Mouse (Mus musculus): ENCODE data around the gene Kcnj15.
A peak's percentile ranks its signal among the peaks of the same experiment; 100 is the strongest.

Gene Kcnj15

DNA sequence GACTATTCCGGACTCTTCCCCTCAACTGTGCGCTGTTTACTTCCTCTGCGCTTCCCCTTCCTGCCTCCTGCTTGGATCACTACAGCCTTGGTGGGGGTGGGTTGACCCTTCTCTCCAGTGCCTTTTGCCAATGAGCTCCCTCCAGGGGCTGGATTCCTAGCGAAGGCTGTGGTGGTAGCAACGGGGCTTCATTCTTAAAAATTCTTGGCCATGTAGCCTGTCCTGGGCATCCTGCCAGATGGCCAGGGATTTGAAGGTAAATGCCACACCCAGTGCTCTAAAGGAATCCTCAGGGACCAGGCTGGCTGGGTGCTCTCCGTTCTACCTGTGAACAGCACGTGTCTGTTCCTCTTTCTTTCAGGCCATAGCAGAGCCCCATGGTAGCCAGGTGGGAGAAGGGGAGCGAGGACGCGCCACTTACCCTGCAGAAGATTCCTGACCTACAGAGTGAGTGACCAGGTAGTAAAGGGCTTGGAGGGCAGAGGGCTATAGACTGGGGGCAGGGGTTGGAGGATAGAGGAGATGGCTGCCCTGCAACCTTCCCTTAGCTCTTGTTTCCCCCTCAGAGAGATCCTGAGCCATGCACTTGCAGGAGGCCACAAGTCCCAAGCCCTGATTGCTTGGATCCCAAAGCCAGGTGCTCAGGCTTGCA lies 34.2 kb downstream of the Kcnj15 start:
- no peak for DNase-seq (ENCODE audit: extremely low read depth, low read depth)

DNA sequence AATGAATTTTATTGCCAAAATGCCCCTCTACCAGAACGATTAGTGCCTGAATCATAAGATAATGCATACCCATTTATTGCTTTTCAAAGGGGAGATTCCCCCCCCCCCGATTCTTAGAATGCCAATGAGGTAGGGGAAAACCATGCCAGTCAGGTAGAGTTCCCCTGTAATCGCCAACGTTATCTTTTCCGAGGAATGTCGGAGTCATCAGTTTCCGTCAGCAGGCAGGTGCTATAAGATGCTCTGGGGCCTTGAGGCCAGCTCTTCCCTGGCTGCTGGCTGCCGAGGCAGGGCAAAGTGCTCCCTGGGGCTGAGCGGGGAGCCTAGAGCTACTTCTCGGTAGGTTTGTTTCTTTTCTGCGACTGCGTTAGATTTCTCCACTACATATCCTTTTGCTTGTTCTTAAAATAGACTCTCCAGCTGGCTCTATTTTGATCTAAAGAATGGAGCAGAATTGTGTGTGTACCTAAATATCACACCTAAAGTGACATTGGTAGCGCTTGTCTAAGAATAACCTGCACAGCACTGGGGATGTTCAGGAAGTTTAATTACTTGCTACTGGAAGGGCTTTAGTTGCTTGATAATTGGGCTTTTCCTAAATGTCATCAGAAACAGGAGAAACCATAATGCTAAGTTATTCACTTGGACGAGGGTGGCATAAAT lies 35.6 kb downstream of the Kcnj15 start:
- no peak for DNase-seq (ENCODE audit: extremely low read depth, low read depth)

DNA sequence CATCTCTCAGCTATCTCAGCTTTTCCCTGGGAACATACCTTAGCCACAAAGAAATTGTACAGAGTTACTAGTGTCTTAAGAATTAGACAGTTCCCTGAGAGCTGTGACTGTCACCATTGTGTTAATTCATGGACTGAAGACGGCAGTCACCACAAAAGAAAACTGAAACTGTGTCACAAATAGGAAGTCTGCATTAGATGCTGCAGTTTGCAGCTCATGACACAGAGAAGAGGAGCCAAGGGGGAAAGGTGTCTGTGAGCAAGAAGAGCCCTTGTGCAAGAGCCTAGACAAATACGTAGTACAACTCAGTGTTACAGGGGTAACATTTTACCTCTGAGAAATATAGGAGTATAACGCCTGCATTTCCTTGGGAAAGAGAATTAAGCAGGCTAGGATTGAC lies 40.3 kb downstream of the Kcnj15 start:
- no peak for DNase-seq (ENCODE audit: extremely low read depth, low read depth)

DNA sequence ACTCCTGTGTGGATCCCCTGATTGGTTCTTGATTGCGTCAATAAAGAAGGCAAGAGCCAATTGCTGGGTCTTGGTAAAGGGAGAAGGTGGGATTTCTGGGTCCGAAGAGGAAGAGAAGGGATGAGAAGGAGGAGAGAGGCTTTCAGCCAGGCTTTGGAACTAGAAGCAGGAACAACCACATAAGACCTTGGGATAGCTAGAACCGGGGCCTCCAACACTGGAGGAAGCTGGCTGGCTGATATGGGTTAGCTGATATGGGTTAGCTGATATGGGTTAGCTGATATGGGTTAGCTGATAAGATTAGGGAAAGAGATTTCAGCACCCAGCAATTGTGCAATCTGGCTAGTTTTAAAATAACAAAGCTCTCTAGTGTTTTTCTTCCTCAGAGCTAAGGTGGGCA lies 44.3 kb downstream of the Kcnj15 start:
- DNase-seq (ENCODE audit: extremely low read depth, low read depth) = no peak

DNA sequence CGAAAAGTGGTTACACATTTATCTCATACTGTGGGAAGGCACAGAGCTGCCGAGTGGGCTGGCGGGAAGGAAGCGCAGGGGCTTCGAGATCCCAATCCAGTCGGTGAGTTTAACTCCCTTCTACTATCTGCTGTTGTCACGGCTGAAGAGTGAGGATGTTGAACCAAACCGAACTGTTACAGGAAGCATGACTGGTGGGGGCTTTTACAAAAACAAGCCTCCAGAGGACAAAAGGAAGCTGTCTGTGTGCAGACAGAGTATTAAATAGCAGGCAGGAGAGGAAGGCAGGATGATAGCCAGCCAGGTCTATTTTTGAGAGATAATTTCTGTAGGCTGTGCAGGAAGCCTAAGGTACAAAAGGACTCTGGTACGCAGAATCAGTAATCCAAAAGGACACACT lies 46.3 kb downstream of the Kcnj15 start:
- no peak for DNase-seq (ENCODE audit: extremely low read depth, low read depth)

DNA sequence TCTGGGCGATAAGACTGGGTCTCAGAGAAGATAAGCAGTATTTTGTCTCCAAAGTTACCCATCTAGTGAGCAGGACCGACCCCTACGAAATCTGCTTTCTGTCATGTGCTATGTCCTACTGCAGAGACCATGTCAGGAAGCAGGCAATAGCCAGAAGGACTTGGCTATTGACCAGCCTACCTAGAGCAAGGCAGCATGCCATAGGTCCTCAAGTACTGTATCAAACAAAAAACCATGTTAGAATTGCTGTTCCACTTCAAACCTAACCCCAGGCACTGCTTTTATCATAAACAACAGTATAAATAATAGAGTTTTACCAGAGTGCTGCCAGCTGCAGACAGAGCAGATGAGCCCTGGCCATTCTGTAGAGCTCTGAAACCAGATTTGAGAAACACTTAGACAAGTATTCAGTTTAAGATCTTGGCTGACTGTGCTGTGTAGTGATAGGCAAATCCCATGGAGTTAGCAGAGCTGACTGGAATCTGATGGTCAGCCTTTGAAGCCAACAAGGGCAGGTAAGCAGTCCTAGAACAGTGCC lies 50.5 kb downstream of the Kcnj15 start:
- no peak for DNase-seq (ENCODE audit: extremely low read depth, low read depth)

DNA sequence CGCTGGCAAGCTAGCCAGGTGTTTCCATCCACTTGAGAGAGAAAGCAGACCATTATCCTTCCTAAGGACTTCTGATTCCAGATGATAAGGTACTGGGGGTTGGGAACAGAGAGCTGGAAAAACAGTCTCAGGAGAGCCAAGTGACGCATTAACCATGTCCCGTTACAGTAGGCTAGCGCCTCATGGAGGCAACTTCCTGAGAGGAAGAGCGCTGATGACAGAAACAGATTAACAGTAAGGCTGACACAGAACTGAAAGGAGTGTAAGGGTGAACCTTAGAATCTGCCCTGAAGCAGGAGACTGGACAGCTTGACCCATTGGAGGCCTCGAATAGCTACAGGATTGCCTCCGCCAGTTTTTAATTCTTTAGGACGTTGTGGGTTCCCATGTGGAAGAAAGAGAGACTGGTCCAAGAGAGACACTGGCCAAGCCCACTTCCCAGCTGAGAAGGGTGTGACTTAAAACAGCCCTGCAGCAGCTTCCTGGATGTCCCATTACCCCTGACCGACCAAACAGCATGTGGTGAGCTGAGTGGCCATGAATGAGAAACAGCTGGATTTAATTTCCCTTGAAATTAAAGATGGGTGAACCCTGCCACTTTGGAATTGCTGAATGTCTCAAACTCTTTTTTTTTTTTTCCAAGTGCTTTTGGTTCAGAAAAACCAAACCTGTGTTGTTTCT lies 64.7 kb downstream of the Kcnj15 start:
- DNase-seq (ENCODE audit: extremely low read depth, low read depth) = no peak

DNA sequence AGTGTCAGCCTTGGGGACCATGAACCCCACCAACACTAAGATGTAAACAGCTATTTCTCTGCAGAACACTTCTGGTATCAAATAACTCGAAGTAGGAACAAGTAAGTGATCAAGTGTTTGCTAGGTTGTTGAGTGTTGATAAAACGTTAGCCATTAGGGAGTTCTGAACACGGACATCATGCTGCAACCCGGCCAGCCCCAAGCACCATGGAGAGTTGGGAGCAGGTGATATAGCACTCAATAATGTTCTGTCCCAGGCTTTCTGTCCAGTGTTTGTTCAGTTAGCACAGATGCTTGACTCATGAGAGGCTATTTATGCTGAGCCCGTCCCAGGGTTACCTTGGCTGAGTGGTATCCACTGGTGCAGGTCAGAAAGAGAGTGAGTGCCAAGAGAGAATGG lies 74.8 kb downstream of the Kcnj15 start:
- DNase-seq (ENCODE audit: extremely low read depth, low read depth) = no peak

DNA sequence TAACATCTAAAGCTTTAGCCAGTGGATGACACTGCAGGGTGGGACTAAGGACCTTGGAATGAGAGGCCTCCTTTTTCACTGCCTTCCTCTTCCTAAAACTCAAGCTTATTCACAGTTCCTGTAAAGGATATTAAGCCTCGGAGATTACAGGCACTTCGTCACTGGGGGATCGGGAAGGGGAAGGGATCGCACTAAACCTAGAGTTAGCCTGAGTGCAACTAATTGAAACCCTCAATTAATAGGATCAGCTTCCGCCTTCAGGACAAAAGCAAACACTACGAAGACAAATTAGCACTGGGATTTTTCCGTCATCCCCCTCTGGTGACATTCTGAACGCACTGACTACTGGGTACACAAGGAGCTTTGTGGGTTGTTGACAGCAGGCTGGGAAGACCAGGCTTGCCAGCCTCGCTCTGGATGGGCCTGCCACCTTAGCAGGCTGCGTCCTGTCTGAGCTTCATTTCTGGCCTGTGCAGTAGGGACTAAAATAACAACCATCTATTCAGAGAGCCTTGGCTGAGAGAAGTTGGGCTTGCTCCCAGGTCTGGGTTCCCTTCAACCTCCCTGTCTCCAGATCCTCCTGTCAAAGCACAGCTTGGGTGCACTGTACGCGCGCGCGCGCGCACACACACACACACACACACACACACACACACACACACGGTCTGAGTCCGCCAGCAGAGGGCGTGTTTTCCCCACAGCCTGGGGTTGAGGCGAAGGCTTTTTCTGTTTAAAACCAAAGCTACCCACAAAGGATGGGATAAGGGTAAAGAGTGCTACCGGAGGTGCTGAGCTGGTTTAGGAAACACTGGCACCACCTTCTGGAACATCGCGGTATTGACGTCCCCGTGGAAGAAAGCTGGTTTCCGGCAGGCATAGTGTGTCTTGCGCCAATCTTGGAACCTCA lies 83.8 kb downstream of the Kcnj15 start:
- peak; percentile 36 for DNase-seq (ENCODE audit: extremely low read depth, low read depth)

DNA sequence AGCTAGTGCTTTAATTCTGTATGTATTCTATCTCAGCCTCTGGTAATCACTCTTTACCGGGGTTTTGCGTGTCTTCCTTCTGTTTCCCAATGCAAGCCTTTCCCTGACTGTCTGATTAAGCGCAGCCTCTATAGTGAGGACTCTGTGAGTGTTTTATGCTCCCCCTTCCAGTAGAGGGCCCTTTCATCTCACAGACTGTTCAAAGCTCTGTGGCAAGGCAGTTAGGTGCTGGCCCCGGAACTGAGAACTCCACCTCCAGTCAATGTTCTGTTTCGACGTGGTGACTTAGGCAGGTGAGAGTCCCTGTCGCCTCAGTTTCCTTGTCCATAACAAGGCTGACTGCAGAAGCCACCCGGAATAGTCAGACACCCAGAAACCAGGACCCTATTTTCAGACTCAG lies 84.7 kb downstream of the Kcnj15 start:
- no peak for DNase-seq (ENCODE audit: extremely low read depth, low read depth)

DNA sequence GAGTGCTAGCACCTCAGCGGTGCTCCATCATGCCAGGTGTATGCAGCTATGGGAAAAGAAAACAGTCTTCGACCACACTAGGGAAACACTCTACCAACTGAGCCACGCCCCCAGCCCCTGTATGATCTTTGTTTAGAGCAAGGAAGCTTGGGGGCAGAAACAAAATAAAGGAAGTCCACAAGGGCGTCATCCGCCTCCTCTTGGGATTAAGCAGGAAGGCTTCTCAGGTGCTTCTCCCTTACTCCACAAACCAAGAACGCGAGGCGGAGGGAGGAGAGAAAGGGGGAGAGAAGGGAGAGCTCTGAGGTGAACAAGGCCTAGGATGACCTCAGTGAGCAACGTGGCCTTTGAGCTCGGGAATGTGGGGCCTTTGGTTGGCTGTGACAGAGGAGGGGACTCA lies 87.6 kb downstream of the Kcnj15 start:
- no peak for DNase-seq (ENCODE audit: extremely low read depth, low read depth)

DNA sequence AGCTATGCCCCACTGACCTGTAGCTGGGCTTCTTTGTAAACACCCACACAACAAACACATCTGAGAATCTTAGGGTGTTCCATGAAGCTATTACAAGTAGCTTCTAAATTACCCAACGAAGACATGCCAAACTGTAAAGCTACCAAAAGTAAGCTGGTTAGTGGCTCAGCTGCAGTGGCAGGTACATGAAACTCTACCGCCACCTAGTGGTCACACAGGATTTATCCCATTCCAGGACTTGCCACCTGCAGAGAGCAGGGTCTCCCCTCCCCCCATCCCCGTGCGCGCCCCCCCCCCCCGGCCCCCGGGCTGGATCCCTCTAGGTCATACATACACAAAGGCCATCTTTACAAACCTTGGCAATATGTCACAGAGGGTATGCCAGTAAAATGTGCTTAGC lies 88.5 kb downstream of the Kcnj15 start:
- DNase-seq (ENCODE audit: extremely low read depth, low read depth) = peak; percentile 47

DNA sequence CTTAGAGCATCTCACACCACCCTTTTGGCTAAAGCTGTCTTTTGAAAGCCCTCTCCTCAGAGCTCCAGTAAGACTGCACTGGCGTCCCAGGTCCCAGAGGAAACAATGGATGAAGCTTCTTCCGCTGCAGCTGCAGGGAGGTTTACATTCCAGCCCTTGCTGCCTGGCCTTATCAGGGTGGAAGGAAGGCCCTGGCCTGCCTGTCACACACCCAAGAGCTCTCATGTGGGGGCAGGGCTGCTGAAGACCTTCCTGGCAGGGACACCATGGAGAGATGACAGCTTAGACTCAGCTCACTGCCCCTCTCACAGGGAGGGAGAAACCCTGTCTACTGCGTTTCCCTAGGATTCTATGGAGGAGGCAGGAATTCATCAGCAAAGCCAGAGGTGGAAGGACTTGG lies 89.8 kb downstream of the Kcnj15 start:
- no peak for DNase-seq (ENCODE audit: extremely low read depth, low read depth)

DNA sequence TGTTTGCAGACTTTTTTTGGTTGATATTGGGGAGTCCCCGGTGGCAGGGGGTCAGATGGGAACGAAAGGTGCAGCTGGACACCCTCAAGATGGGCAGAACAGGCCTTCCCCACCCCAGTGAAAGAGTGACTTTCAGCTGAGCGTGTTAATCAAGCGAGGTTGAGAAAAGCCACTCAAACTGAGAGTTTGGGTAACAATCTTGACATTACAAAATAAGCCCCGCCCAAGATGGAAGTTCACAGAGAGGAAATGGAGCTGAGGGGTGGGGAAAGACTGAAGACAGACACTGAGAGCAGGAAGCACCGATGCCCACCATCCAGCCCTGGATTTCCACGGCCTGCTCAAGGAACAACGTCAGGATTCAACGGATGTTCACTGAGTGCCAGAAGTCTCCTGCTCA lies 91.2 kb downstream of the Kcnj15 start:
- DNase-seq (ENCODE audit: extremely low read depth, low read depth) = no peak

DNA sequence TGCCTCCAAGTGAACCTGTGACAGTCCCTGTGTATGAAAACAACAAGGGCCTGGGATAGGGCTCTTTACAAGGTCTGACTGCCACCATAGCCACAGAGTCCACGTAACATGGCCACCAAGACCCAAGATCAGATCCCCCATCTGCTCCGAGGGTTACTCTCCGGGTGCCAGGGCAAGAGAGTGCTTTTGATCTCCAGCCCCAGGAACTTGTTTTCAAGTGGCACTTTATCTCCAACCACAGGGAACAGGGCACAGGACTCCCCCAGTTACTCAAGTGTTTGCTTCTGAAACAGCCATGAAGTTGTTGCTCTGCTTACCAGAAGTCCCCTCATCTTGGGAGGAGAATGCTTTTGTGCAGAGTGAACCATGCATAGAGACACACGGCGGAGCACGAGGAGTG lies 92.0 kb downstream of the Kcnj15 start:
- DNase-seq (ENCODE audit: extremely low read depth, low read depth) = no peak

DNA sequence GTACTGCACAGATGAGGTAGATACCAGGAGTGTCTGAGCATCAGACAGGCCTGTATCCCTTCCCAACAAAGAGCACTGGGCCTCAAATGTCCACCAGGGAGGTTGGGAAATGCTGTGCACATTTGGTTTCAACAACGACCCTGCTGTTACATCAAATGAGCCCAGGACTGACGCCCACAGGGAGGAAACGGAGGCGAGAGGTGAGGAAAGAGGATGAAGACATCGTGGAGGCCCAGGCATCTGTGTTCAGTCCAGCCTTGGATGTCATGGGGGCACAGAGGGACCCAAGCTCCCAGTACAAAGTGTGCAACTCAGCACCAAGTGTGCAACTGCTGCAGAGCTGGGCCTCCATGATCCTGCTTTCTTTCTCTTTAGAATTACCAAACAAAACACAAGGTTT lies 92.4 kb downstream of the Kcnj15 start:
- no peak for DNase-seq (ENCODE audit: extremely low read depth, low read depth)
